Mouse (Mus musculus) limb, embryonic 10.5 days (tissue): Measurements from ENCODE around the gene Armc9. TPM values are rescaled to one million over a fixed set of nuclear protein-coding genes. Genes with fewer than 3 reads are reported as not detected.

ENCODE experiments used
- DNase-seq: peaks from one replicate; pipeline ENCODE4 v3.0.0-alpha.2; 2017; ENCODE audit warnings: low spot score
- H3K27ac ChIP-seq: fragments of 300-500 bp; sonication (generic); 2 replicates; pipeline ENCODE4 v1.5.1; 2016; ENCODE audit warnings: mild to moderate bottlenecking
- H3K27me3 ChIP-seq: fragments of 300-500 bp; sonication (generic); 2 replicates; pipeline ENCODE4 v1.6.1; 2016; ENCODE audit warnings: low read depth, mild to moderate bottlenecking; ENCODE audit not compliant: poor library complexity, severe bottlenecking
- H3K36me3 ChIP-seq: fragments of 300-500 bp; sonication (generic); 2 replicates; pipeline ENCODE4 v1.6.1; 2016; ENCODE audit warnings: mild to moderate bottlenecking, moderate library complexity
- H3K4me1 ChIP-seq: fragments of 300-500 bp; sonication (generic); 2 replicates; pipeline ENCODE4 v1.6.1; 2016
- H3K4me3 ChIP-seq: fragments of 300-500 bp; sonication (generic); 2 replicates; pipeline ENCODE4 v1.5.1; 2016; ENCODE audit warnings: mild to moderate bottlenecking, moderate library complexity
- H3K9me3 ChIP-seq: fragments of 300-500 bp; sonication (generic); replicated peaks from 2 replicates; pipeline ENCODE4 v1.6.1; 2016; ENCODE audit warnings: mild to moderate bottlenecking
- WGBS: fragments of 180-500 bp; shearing (Covaris S2); methylation state at CpG from one replicate; pipeline ENCODE4 v1.1.7; 2016; 5-methylcytosine and 5-hydroxymethylcytosine counted together
- polyA plus RNA-seq: library from polyadenylated mRNA; unstranded; fragments of >200 nt; fragmentation: Nextera tagmentation; extraction: Ambion mirVana; gene quantifications from 2 replicates; pipeline ENCODE4 v1.2.1, GENCODE M21; 2016

The Armc9 gene
- polyA plus RNA-seq, 1 experiment from 2014 or later: 37.3 TPM

GRCm38 (mm10) chr1:86313772-86314125 lies 159.2 kb downstream of the Armc9 start:
- Histone ChIP-seq H3K9me3 (no peaks in the 10 kb centered on the region), H3K36me3 (no peaks in the 10 kb centered on the region), H3K27me3 (peaks cover 43% of the 10 kb centered on the region), H3K27ac (no peak overlapping the region), H3K4me1 (peaks cover 17% of the 10 kb centered on the region; the same call in 1 of the 2 replicates), H3K4me3 (no peak overlapping the region)
- no peak for DNase-seq
- 31% methylated on average over 15 of the region's 15 CpGs for WGBS

GRCm38 (mm10) chr1:86320822-86321413 lies 166.3 kb downstream of the Armc9 start:
- Histone ChIP-seq H3K4me1 (no peaks in the 10 kb centered on the region), H3K36me3 (no peaks in the 10 kb centered on the region), H3K4me3 (no peak overlapping the region), H3K9me3 (no peaks in the 10 kb centered on the region), H3K27me3 (no peaks in the 10 kb centered on the region), H3K27ac (no peak overlapping the region)
- no peak for DNase-seq
- WGBS: 90% methylated on average over 6 of the region's 8 CpGs

Other genes starting within 250 kb of the Armc9 start
- gene 4933407L21Rik, start 226.3 kb upstream of the Armc9 start, polyA plus RNA-seq: 0.13 TPM in 1 of 2 replicates, not detected in the other
- gene Gpr55, start 193.8 kb upstream of the Armc9 start, polyA plus RNA-seq: not detected in 2 replicates
- not detected in 2 replicates for gene Spata3, start 138.0 kb upstream of the Armc9 start, polyA plus RNA-seq
- 0.19 and 0.28 TPM in 2 replicates for gene 2810459M11Rik, start 108.9 kb upstream of the Armc9 start, polyA plus RNA-seq
- 220 and 233 TPM in 2 replicates for gene Psmd1, start 90.4 kb upstream of the Armc9 start, polyA plus RNA-seq
- 0.28 and 0.50 TPM in 2 replicates for gene Htr2b, start 42.8 kb upstream of the Armc9 start, polyA plus RNA-seq
- gene Gm21972, start 21.1 kb upstream of the Armc9 start, polyA plus RNA-seq: not detected in 2 replicates
- 3.4 and 3.9 TPM in 2 replicates for gene B3gnt7, start 148.1 kb downstream of the Armc9 start, polyA plus RNA-seq
- gene Ncl, start 204.6 kb downstream of the Armc9 start, polyA plus RNA-seq: 554 and 638 TPM in 2 replicates